Mouse (Mus musculus) liver, embryonic 16.5 days (tissue): ENCODE measurements around the gene Ski. TPM values are rescaled to one million over a fixed set of nuclear protein-coding genes. Genes with fewer than 3 reads are reported as not detected.
A peak's percentile ranks its signal among the peaks of the same experiment; 100 is the strongest.

Source experiments
- ATAC-seq: fragments of 200-750 bp; cut with Nextera tagmentation; 2 replicates; pipeline ENCODE4 v1.8.0; 2017; ENCODE audit warnings: low read depth, mild to moderate bottlenecking, moderate number of reproducible peaks, moderate library complexity
- H3K27ac ChIP-seq: fragments of 300-500 bp; sonication (generic); 2 replicates; pipeline ENCODE4 v1.5.1; 2014; ENCODE audit warnings: mild to moderate bottlenecking, low read length
- H3K27me3 ChIP-seq: fragments of 300-500 bp; sonication (generic); 2 replicates; pipeline ENCODE4 v1.6.1; 2014; ENCODE audit warnings: low read depth, low read length, mixed read lengths; ENCODE audit not compliant: control insufficient read depth, insufficient read depth
- H3K36me3 ChIP-seq: fragments of 300-500 bp; sonication (generic); 2 replicates; pipeline ENCODE4 v1.6.1; 2014; ENCODE audit warnings: mild to moderate bottlenecking; ENCODE audit not compliant: control insufficient read depth, insufficient read depth
- H3K4me1 ChIP-seq: fragments of 300-500 bp; sonication (generic); 2 replicates; pipeline ENCODE4 v1.6.1; 2014; ENCODE audit warnings: low read depth, low read length, mixed read lengths; ENCODE audit not compliant: control insufficient read depth
- H3K4me2 ChIP-seq: fragments of 300-500 bp; sonication (generic); 2 replicates; pipeline ENCODE4 v1.6.1; 2014; ENCODE audit warnings: low read depth, low read length, mixed read lengths
- H3K4me3 ChIP-seq: fragments of 300-500 bp; sonication (generic); 2 replicates; pipeline ENCODE4 v1.5.1; 2014; ENCODE audit warnings: low read depth, mild to moderate bottlenecking, low read length
- H3K9ac ChIP-seq: fragments of 300-500 bp; sonication (generic); 2 replicates; pipeline ENCODE4 v1.6.1; 2014; ENCODE audit warnings: low read depth, low read length
- H3K9me3 ChIP-seq: fragments of 300-500 bp; sonication (generic); replicated peaks from 2 replicates; pipeline ENCODE4 v1.6.1; 2016; ENCODE audit warnings: low read length; ENCODE audit not compliant: control insufficient read depth
- WGBS: fragments of 180-500 bp; shearing (Covaris S2); extraction: QIAGEN DNeasy Blood & Tissue Kit; methylation state at CpG from one replicate; pipeline ENCODE4 v1.1.7; 2014; ENCODE audit not compliant: insufficient replicate concordance; 5-methylcytosine and 5-hydroxymethylcytosine counted together
- polyA plus RNA-seq: library from polyadenylated mRNA; unstranded; fragments of >200 nt; fragmentation: Nextera tagmentation; extraction: Ambion mirVana; gene quantifications from 2 replicates; pipeline ENCODE4 v1.2.1, GENCODE M21; 2015

Gene Ski
- polyA plus RNA-seq, 1 experiment from 2014 or later, result 2.5 TPM

DNA sequence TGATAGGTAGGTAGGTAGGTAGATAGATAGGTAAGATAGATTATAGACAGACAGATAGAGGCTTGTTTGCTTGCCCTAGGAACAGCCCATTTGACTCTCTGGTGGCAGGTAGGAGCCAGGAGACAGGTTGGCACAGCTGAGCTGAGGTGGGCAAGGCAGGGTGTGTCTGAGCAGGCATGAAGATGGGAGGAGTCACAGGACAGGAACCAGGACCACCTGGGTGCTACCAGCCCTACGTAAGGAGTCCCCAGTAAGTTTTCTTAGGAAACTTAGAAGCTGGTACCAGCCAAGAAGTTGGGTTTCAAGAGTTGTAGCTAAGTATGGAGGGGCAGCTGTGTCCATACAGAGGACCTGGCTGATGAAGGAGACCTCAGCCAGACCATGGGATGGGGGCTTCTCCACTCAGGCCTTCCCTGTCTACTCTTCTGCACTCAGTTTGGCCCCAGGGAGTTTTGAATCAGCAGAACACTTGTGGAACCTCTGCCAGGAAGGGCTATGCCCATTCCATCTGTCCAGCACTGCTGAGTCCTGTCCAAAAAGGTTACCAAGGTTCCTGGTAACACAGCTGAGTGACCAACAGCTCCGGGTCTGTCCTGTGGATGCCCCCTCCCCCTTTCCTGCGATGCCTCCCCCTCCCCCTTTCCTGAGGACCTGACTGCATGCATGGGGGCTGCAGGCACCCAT lies 68.9 kb downstream of the Ski start:
- H3K36me3 ChIP-seq, result peaks cover 10% of the 10 kb centered on the region
- no peaks in the 10 kb centered on the region for H3K9me3 ChIP-seq
- H3K27me3 ChIP-seq, result peaks cover 10% of the 10 kb centered on the region
- H3K4me2 ChIP-seq, result no peak overlapping the region
- H3K4me3 ChIP-seq, result no peak overlapping the region
- H3K27ac ChIP-seq, result no peak overlapping the region
- peaks cover 20% of the 10 kb centered on the region for H3K4me1 ChIP-seq
- no peak overlapping the region for H3K9ac ChIP-seq
- no peak for ATAC-seq
- 52% methylated on average over 3 of the region's 3 CpGs for WGBS

GRCm38 (mm10) chr4:155152476-155152875 lies 69.9 kb downstream of the Ski start:
- no peak for ATAC-seq
- Histone ChIP-seq H3K9ac (no peak overlapping the region), H3K27me3 (peaks cover 10% of the 10 kb centered on the region), H3K9me3 (no peaks in the 10 kb centered on the region), H3K27ac (no peak overlapping the region), H3K4me2 (no peak overlapping the region), H3K4me1 (peaks cover 20% of the 10 kb centered on the region), H3K36me3 (peaks cover 10% of the 10 kb centered on the region), H3K4me3 (no peak overlapping the region)
- 62% methylated on average over 6 of the region's 6 CpGs for WGBS

DNA sequence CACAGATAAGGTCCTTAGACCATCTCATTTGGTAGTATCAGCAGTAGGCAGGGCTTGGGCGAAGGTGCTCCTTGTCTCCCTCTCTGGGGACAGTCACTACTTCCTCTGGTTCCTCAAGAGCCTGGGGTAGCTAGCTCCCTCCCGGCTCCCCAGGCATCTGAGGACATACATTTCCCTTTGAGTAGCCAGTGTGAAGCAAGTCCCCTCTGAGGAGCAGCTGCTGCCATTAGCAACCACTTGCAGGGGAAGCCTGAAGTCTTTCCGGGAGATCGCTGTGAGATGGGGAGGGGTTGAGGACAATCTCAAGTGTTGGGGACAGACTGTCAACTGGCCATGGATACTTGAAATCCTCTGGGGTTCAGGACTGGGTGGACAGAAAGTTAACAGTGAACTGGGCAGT lies 70.5 kb downstream of the Ski start:
- Histone ChIP-seq H3K4me2 (no peak overlapping the region), H3K9ac (no peak overlapping the region), H3K9me3 (no peaks in the 10 kb centered on the region), H3K27me3 (peaks cover 10% of the 10 kb centered on the region), H3K36me3 (peaks cover 8% of the 10 kb centered on the region), H3K4me1 (peaks cover 20% of the 10 kb centered on the region), H3K4me3 (no peak overlapping the region), H3K27ac (no peak overlapping the region)
- WGBS, result 41% methylated on average over 4 of the region's 4 CpGs
- no peak for ATAC-seq

DNA sequence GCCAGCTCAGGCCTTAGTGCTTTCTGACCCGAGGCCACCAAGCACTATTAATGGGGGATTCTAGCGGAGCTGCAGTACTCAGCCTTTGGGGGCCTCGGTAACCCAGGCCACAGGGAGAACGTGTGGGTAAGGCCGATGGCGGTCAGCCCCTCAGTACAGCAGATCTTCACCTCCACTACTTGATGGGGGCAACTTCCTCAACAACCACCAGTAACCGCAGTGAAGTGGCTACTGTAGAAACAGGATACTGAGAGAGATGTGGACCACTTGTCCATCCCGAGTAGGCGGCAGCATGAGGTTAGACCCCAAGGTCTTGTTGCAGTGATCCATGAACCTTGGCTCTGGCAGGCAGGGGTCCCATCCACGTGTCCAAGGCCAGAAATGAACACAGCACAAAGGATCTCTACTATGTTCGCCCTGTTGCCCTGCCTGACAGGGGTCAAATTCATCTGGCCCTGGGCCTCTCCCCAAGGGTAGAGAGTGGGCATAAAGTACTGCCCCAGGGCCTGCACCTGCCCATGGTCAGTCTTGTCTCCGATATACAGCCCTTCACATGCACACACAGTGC lies 71.1 kb downstream of the Ski start:
- WGBS, result 21% methylated on average over 12 of the region's 12 CpGs
- H3K27me3 ChIP-seq, result peaks cover 10% of the 10 kb centered on the region

DNA sequence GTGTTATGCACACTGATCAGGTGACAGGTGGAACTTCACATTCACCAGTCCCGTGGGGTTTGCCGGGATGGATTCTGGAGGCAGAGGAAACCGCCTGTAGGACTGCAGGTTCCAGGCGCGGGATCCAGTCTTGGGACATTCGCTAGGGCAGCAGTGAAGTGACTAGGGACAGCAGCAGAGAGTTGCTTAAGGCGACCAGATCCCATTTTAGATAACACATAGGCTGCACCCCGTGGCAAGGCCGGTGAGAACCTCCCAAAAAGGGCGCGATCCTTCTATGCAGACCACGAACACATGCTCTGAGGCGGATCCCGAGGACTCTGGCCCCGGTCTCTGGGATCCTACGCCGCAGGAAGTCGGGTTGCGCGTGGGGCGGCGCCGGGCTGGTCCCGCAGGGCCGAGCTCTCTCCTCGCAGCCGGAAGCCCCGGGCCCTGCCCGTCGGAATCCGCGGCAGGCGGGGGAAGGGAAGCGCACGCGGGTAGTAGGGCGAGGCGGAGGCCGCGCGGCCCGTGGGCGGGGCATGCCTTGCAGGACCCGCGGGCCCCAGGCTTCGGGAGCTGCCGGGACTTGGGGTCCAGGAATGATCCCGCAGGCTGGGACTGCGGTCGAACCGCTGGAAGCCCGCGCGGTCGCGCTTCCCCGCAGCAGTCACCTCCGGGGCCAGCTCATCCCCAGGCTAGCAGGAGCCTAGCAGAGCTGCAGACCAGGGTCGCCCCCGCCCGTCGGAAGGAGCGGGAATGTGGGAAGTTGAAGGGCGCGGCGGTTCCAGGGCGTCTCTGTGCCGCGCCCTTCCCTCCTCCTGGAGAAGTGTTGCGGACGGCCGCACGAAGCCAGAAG lies 71.9 kb downstream of the Ski start:
- Histone ChIP-seq H3K4me1 (peaks cover 20% of the 10 kb centered on the region), H3K4me2 (peak overlapping the region; percentile 68), H3K9me3 (no peaks in the 10 kb centered on the region), H3K27ac (peak overlapping the region; percentile 30), H3K4me3 (peak overlapping the region; percentile 56), H3K27me3 (peaks cover 10% of the 10 kb centered on the region), H3K9ac (peak overlapping the region; percentile 51), H3K36me3 (no peaks in the 10 kb centered on the region)
- peak; percentile 81 for ATAC-seq
- 3% methylated on average over 72 of the region's 73 CpGs for WGBS

More for the DNA sequence above, 71.1 kb downstream of the Ski start:
- Histone ChIP-seq H3K9me3 (no peaks in the 10 kb centered on the region), H3K4me1 (peaks cover 20% of the 10 kb centered on the region), H3K27ac (peak overlapping the region; percentile 30; the same call in 1 of the 2 replicates), H3K4me2 (peak overlapping the region; percentile 68), H3K9ac (peak overlapping the region; percentile 51), H3K4me3 (peak overlapping the region; percentile 56), H3K36me3 (peaks cover 2% of the 10 kb centered on the region; the same call in 1 of the 2 replicates)
- ATAC-seq, result no peak

- Histone ChIP-seq H3K9ac (peak overlapping the region; percentile 51; the same call in 1 of the 2 replicates), H3K4me2 (peak overlapping the region; percentile 68), H3K36me3 (no peaks in the 10 kb centered on the region), H3K9me3 (no peaks in the 10 kb centered on the region), H3K4me1 (peaks cover 20% of the 10 kb centered on the region), H3K4me3 (no peak overlapping the region; the same call in 1 of the 2 replicates), H3K27me3 (peaks cover 10% of the 10 kb centered on the region), H3K27ac (peak overlapping the region; percentile 22; the same call in 1 of the 2 replicates)
- no peak for ATAC-seq
- WGBS, result 64% methylated on average over 6 of the region's 6 CpGs
These were observed 72.5 kb downstream of the Ski start for GRCm38 (mm10) chr4:155149941-155150275.

- no peak for ATAC-seq
- WGBS, result 69% methylated on average over 8 of the region's 8 CpGs
These were observed 73.3 kb downstream of the Ski start for GRCm38 (mm10) chr4:155148910-155149698.

GRCm38 (mm10) chr4:155148453-155148852 lies 73.9 kb downstream of the Ski start:
- no peak for ATAC-seq
- 45% methylated on average over 4 of the region's 4 CpGs for WGBS
- peaks cover 20% of the 10 kb centered on the region for H3K4me1 ChIP-seq

More at GRCm38 (mm10) chr4:155148910-155149698, 73.3 kb downstream of the Ski start:
- H3K36me3 ChIP-seq, result no peaks in the 10 kb centered on the region
- H3K4me1 ChIP-seq, result peaks cover 20% of the 10 kb centered on the region
- H3K9me3 ChIP-seq, result no peaks in the 10 kb centered on the region
- H3K27ac ChIP-seq, result no peak overlapping the region
- H3K9ac ChIP-seq, result no peak overlapping the region
- no peak overlapping the region for H3K4me2 ChIP-seq
- peaks cover 10% of the 10 kb centered on the region for H3K27me3 ChIP-seq
- H3K4me3 ChIP-seq, result no peak overlapping the region

More at GRCm38 (mm10) chr4:155148453-155148852, 73.9 kb downstream of the Ski start:
- Histone ChIP-seq H3K9ac (no peak overlapping the region), H3K27ac (no peak overlapping the region), H3K27me3 (peaks cover 10% of the 10 kb centered on the region), H3K36me3 (no peaks in the 10 kb centered on the region), H3K4me2 (no peak overlapping the region), H3K4me3 (no peak overlapping the region), H3K9me3 (no peaks in the 10 kb centered on the region)
